Mouse (Mus musculus) liver, adult 2 months (tissue): ENCODE measurements at regions not wholly inside any gene's neighbourhood (a gene's known extent, or its start where the extent isn't known, plus 50 kb on each side); places are given as distances from the start of the nearest gene placed in this dataset.

ENCODE experiments used
- DNase-seq: peaks from one replicate; pipeline ENCODE4 v3.0.0-alpha.2; 2011; ENCODE audit warnings: low read depth, low spot score; ENCODE audit errors: extremely low read depth
- H3K27ac ChIP-seq: fragments of 200-500 bp; replicated peaks from 2 replicates; pipeline ENCODE4 v1.5.1; 2012; ENCODE audit warnings: low read depth, mild to moderate bottlenecking, control low read depth, inconsistent platforms, low read length; ENCODE audit not compliant: insufficient read depth
- H3K27me3 ChIP-seq: fragments of 200-500 bp; 2 replicates; pipeline ENCODE4 v1.6.1; 2012; ENCODE audit warnings: mild to moderate bottlenecking, moderate library complexity, low read length, inconsistent platforms; ENCODE audit not compliant: control insufficient read depth, insufficient read depth
- H3K36me3 ChIP-seq: fragments of 200-500 bp; 2 replicates; pipeline ENCODE4 v1.6.1; 2012; ENCODE audit warnings: low read length, inconsistent platforms; ENCODE audit not compliant: control insufficient read depth, insufficient read depth
- H3K4me1 ChIP-seq: fragments of 200-500 bp; 2 replicates; pipeline ENCODE4 v1.6.1; 2011; ENCODE audit warnings: low read length; ENCODE audit not compliant: control insufficient read depth, insufficient read depth
- H3K4me3 ChIP-seq: fragments of 200-500 bp; 2 replicates; pipeline ENCODE4 v1.5.1; 2011; ENCODE audit warnings: low read depth, mild to moderate bottlenecking, control low read depth, low read length, moderate library complexity; ENCODE audit not compliant: insufficient read depth
- H3K79me2 ChIP-seq: fragments of 200-500 bp; 2 replicates; pipeline ENCODE4 v1.6.1; 2012; ENCODE audit warnings: inconsistent platforms, mild to moderate bottlenecking, low read length, moderate library complexity; ENCODE audit not compliant: control insufficient read depth, insufficient read depth
- H3K9ac ChIP-seq: fragments of 200-500 bp; 2 replicates; pipeline ENCODE4 v1.6.1; 2012; ENCODE audit warnings: low read depth, mild to moderate bottlenecking, control low read depth, inconsistent platforms, low read length
- CTCF ChIP-seq: fragments of 200-500 bp; IDR thresholded peaks from 2 replicates; pipeline ENCODE4 v1.5.1; 2011; ENCODE audit warnings: low read depth, low read length, control low read depth
- POLR2A ChIP-seq: fragments of 200-500 bp; IDR thresholded peaks from 2 replicates; pipeline ENCODE4 v1.6.1; 2011; ENCODE audit warnings: low read length, control low read depth; ENCODE audit not compliant: insufficient read depth; ENCODE audit errors: extremely low read depth
- WGBS: fragments of 180-500 bp; shearing (Covaris S2); methylation state at CpG from one replicate; pipeline ENCODE4 v1.1.7; 2018; 5-methylcytosine and 5-hydroxymethylcytosine counted together

DNA sequence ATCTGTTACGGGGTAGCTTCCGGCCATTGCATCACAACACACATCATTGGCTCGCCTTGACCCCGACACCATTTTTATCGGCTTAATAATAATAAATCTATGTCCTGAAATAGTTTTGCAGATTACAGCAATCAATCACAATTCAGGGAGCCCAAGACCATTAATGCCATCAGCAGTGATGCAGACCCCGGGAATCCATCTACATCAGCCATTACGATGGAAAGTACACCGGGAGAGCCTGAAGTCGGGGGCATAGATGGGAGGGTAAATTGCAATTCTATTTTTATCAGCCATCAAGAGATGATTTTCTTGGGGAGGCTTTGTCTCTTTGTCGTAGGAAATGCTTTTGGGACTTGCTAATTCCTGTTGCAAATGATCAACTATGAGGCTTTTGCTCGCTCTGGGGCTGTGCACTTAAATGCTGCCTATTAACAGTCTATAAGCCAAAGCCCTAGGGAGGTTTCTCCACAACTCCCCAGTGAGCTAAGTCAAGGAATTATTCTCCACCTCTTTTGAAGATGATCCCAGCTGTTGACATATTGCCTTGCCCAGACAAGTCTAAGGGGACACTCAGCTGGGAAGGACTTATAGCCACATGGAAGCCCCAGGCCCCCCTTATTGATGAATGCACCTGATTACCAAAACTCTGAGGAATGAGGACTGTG, 173.4 kb downstream of the Pik3r1 start:
- no peak for DNase-seq
- no peaks in the 10 kb centered on the region for H3K27me3 ChIP-seq
- no peaks in the 10 kb centered on the region for H3K36me3 ChIP-seq
- peaks cover 9% of the 10 kb centered on the region; the same call in 1 of the 2 replicates for H3K4me1 ChIP-seq
- no peak overlapping the region for H3K27ac ChIP-seq
- H3K9ac ChIP-seq, result no peak overlapping the region
- H3K4me3 ChIP-seq, result no peak overlapping the region
- no peak for TF ChIP-seq POLR2A
- TF ChIP-seq CTCF, result no peak
- 94% methylated on average over 11 of the region's 11 CpGs for WGBS
- H3K79me2 ChIP-seq, result no peaks in the 10 kb centered on the region

- Histone ChIP-seq H3K4me3 (no peak overlapping the region), H3K79me2 (no peaks in the 10 kb centered on the region), H3K27me3 (no peaks in the 10 kb centered on the region), H3K27ac (no peak overlapping the region), H3K9ac (no peak overlapping the region), H3K4me1 (no peaks in the 10 kb centered on the region), H3K36me3 (no peaks in the 10 kb centered on the region)
- no peak for DNase-seq
- TF ChIP-seq CTCF, result no peak
- no peak for TF ChIP-seq POLR2A
- WGBS, result 90% methylated on average over 1 of the region's 1 CpGs
These were observed 175.7 kb downstream of the Pik3r1 start for GRCm38 (mm10) chr13:101592355-101592754.

GRCm38 (mm10) chr13:101588905-101589304, 179.1 kb downstream of the Pik3r1 start:
- WGBS, result 82% methylated on average over 8 of the region's 8 CpGs
- H3K4me1 ChIP-seq, result no peaks in the 10 kb centered on the region
- no peak overlapping the region for H3K9ac ChIP-seq
- H3K79me2 ChIP-seq, result no peaks in the 10 kb centered on the region
- H3K36me3 ChIP-seq, result no peaks in the 10 kb centered on the region
- no peak for DNase-seq
- no peak for TF ChIP-seq POLR2A
- no peak for TF ChIP-seq CTCF
- H3K27ac ChIP-seq, result no peak overlapping the region
- H3K4me3 ChIP-seq, result no peak overlapping the region
- no peaks in the 10 kb centered on the region for H3K27me3 ChIP-seq

DNA sequence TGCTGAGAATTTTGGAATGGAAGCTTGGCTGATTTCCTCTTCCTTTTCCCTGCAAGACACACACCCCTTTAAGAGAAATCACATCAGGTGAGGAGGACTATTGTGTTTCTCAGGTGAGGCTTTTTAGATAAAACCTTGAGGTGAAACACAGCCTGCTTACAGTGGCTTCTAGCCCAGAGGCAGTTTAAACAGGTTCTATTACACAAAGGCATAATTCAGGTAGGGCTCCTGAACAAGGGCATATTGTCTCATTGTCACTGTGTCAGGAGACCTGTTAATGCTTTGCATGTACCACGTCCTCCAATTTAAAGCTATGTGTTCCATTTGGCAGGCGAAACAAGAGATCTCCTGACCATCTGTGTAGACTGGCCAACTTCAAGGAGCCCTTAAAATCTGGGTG, 181.2 kb downstream of the Pik3r1 start:
- WGBS, result 88% methylated on average over 2 of the region's 2 CpGs
- Histone ChIP-seq H3K4me3 (no peak overlapping the region), H3K27me3 (no peaks in the 10 kb centered on the region), H3K79me2 (no peaks in the 10 kb centered on the region), H3K36me3 (no peaks in the 10 kb centered on the region), H3K4me1 (no peaks in the 10 kb centered on the region), H3K27ac (no peak overlapping the region), H3K9ac (no peak overlapping the region)
- no peak for DNase-seq
- TF ChIP-seq CTCF (no peak), POLR2A (no peak)

DNA sequence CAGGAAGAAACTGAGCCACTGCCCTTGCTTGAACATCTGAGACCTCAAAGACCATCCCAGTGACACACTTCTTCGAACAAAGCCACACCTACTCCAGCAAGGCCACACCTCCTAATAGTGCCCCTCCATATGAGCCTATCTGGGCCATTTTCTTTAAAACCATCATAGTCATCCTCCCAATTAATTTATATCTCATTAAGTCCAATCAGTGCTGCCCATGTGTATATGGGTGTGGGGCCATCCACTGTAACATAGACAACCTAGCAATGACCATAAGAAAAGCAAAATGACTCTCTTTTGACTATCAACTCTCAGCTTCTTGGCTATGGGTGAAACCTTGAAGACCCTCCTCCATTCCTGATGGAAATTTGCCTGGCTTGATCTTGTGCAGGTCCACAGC, 191.5 kb downstream of the Pik3r1 start:
- no peak overlapping the region for H3K4me3 ChIP-seq
- no peak overlapping the region for H3K27ac ChIP-seq
- no peak for TF ChIP-seq POLR2A
- no peak for TF ChIP-seq CTCF
- H3K9ac ChIP-seq, result no peak overlapping the region
- DNase-seq, result no peak
- no peaks in the 10 kb centered on the region for H3K27me3 ChIP-seq
- H3K79me2 ChIP-seq, result no peaks in the 10 kb centered on the region
- H3K4me1 ChIP-seq, result no peaks in the 10 kb centered on the region
- no peaks in the 10 kb centered on the region for H3K36me3 ChIP-seq
- WGBS, result 89% methylated on average over 1 of the region's 1 CpGs

DNA sequence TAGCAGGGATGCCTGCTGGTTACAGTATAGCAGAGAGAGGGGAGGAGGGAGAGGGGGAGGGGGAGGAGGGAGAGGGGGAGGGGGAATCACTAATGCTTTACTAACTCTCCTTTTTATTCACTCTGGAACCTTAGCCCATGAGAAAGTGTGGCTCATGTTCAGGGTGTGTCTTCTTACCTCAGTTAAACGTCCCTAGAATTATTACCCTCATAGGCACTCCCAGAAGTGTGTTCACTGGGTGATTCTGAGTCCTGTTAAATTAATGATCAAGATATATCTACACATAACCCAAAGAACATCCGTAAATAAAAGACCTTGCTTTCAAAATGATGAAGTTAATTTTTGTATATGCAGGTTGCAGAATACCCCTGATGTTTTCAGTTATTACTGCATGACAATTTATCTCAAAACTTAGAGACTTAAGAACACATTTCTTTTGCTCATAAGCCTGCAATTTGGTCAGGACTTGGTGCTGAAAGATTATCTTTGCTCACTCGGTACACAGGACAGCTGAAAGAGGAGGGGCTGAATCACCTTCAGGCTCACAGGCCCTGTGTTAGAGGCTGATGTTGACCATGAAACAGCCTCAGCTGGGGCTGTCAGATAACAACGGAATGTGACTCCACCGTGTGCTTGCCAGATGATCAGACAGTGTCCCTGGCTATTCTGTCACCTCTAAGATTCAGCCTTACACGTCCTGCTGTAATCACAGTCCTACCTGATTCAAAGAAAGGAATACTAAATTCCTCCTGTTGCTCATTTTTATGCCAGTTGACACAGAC, 195.0 kb downstream of the Pik3r1 start:
- Histone ChIP-seq H3K9ac (no peak overlapping the region), H3K4me3 (no peak overlapping the region), H3K27me3 (no peaks in the 10 kb centered on the region), H3K36me3 (no peaks in the 10 kb centered on the region), H3K4me1 (no peaks in the 10 kb centered on the region), H3K79me2 (no peaks in the 10 kb centered on the region), H3K27ac (no peak overlapping the region)
- no peak for DNase-seq
- WGBS, result 63% methylated on average over 6 of the region's 6 CpGs
- TF ChIP-seq CTCF, result no peak
- TF ChIP-seq POLR2A, result no peak
